Mouse (Mus musculus) heart, embryonic 16.5 days (tissue): Measurements from ENCODE around the gene Fezf2. TPM values are rescaled to one million over a fixed set of nuclear protein-coding genes. Genes with fewer than 3 reads are reported as not detected.

Experiments
- ATAC-seq: fragments of 200-750 bp; cut with Nextera tagmentation; replicated peaks from 2 replicates; pipeline ENCODE4 v1.8.0; 2017; ENCODE audit warnings: moderate number of reproducible peaks; ENCODE audit not compliant: insufficient read depth, low FRiP score; ENCODE audit errors: extremely low read depth
- H3K27ac ChIP-seq: fragments of 300-500 bp; sonication (generic); 2 replicates; pipeline ENCODE4 v1.5.1; 2014; ENCODE audit warnings: mild to moderate bottlenecking, low read length, control low read depth, moderate library complexity
- H3K27me3 ChIP-seq: fragments of 300-500 bp; sonication (generic); 2 replicates; pipeline ENCODE4 v1.6.1; 2014; ENCODE audit warnings: low read length, mixed read lengths; ENCODE audit not compliant: control insufficient read depth, insufficient read depth
- H3K36me3 ChIP-seq: fragments of 300-500 bp; sonication (generic); 2 replicates; pipeline ENCODE4 v1.6.1; 2014; ENCODE audit not compliant: control insufficient read depth, insufficient read depth
- H3K4me1 ChIP-seq: fragments of 300-500 bp; sonication (generic); 2 replicates; pipeline ENCODE4 v1.6.1; 2014; ENCODE audit warnings: low read length, mixed read lengths; ENCODE audit not compliant: control insufficient read depth, insufficient read depth
- H3K4me2 ChIP-seq: fragments of 300-500 bp; sonication (generic); 2 replicates; pipeline ENCODE4 v1.6.1; 2014; ENCODE audit warnings: low read depth, mild to moderate bottlenecking, control low read depth, low read length
- H3K4me3 ChIP-seq: fragments of 300-500 bp; sonication (generic); 2 replicates; pipeline ENCODE4 v1.5.1; 2014; ENCODE audit warnings: mild to moderate bottlenecking, control low read depth, low read length
- H3K9ac ChIP-seq: fragments of 300-500 bp; sonication (generic); 2 replicates; pipeline ENCODE4 v1.6.1; 2014; ENCODE audit warnings: low read length, control low read depth
- H3K9me3 ChIP-seq: fragments of 300-500 bp; sonication (generic); replicated peaks from 2 replicates; pipeline ENCODE4 v1.6.1; 2016; ENCODE audit warnings: low read length; ENCODE audit not compliant: control insufficient read depth
- WGBS: fragments of 180-500 bp; shearing (Covaris S2); extraction: QIAGEN DNeasy Blood & Tissue Kit; methylation state at CpG from one replicate; pipeline ENCODE4 v1.1.7; 2014; 5-methylcytosine and 5-hydroxymethylcytosine counted together
- polyA plus RNA-seq: library from polyadenylated mRNA; unstranded; fragments of >200 nt; fragmentation: Nextera tagmentation; extraction: Ambion mirVana; gene quantifications from 2 replicates; pipeline ENCODE4 v1.2.1, GENCODE M21; 2015

Gene Fezf2
- polyA plus RNA-seq, 1 experiment from 2014 or later, result 0.70 TPM

GRCm38 (mm10) chr14:12344061-12344745 lies 3.8 kb downstream of the Fezf2 start:
- Histone ChIP-seq H3K9me3 (no peaks in the 10 kb centered on the region), H3K27me3 (peaks cover 99% of the 10 kb centered on the region), H3K4me3 (peak overlapping the region; percentile 38), H3K27ac (no peak overlapping the region), H3K9ac (no peak overlapping the region), H3K36me3 (no peaks in the 10 kb centered on the region), H3K4me2 (peak overlapping the region; percentile 50; the same call in 1 of the 2 replicates), H3K4me1 (peaks cover 11% of the 10 kb centered on the region)
- 4% methylated on average over 24 of the region's 24 CpGs for WGBS
- ATAC-seq, result no peak

DNA sequence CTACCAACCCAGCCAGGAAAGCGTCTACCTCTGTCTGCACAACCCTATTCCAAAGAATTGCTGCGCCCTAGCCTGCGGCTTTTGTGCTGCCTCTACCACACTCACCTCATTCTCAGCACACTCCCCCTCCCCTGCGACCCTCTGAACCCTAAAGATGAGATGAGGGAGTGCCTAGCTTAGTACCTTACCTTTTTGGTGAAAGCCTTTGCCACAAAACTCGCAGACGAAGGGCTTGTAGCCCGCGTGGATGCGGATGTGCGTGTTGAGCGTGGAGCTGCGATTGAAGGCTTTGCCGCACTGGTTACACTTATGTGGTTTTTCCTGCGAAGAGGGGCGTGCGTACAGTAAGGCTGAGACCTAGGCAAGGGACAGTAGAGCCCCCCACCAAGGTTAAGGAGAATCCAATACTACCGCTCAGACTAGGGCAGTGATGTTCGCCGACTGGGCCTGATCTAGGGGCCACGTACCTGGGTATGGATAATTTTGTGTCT lies 4.5 kb downstream of the Fezf2 start:
- peaks cover 97% of the 10 kb centered on the region for H3K27me3 ChIP-seq
- no peak overlapping the region for H3K4me2 ChIP-seq
- no peaks in the 10 kb centered on the region for H3K36me3 ChIP-seq
- no peaks in the 10 kb centered on the region for H3K9me3 ChIP-seq
- no peak overlapping the region for H3K4me3 ChIP-seq
- H3K4me1 ChIP-seq, result peaks cover 11% of the 10 kb centered on the region
- no peak overlapping the region for H3K9ac ChIP-seq
- no peak overlapping the region for H3K27ac ChIP-seq
- 3% methylated on average over 20 of the region's 20 CpGs for WGBS
- ATAC-seq, result no peak

DNA sequence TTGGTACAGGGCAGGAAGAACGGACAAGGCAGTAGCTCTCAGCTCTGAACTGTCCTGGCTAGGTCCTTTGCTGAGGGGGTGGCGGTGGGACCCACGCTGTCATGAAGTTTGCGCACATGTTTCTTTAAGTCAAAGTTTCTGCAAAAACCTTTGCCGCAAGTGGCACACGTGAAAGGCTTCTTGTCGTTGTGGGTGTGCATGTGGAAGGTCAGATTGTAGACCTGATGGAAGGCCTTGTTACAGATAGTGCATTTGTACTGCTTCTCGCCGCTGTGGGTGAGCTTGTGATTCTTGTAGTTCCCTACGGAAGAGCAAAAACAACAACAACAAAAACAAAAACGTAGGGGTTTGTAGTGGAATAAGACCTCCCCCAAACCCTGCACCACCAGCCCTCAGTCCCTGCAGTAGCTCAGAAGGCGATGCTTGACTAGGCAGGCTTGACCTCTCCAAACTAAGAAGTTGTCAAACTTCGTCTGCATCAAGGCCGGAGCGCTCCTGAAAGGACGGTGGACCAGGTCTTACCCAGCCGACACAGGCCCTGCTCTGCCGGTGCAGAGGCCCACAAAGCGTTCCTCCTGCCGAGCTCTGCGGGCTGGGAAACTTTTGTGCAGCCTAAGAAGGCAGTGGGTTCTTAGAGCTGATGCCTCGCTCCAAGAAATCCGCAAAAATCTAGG lies 5.4 kb downstream of the Fezf2 start:
- no peaks in the 10 kb centered on the region for H3K9me3 ChIP-seq
- H3K4me1 ChIP-seq, result peaks cover 11% of the 10 kb centered on the region
- H3K9ac ChIP-seq, result no peak overlapping the region
- 3% methylated on average over 23 of the region's 23 CpGs for WGBS
- no peak for ATAC-seq
- H3K27me3 ChIP-seq, result peaks cover 97% of the 10 kb centered on the region
- H3K4me2 ChIP-seq, result no peak overlapping the region
- H3K4me3 ChIP-seq, result no peak overlapping the region
- no peaks in the 10 kb centered on the region for H3K36me3 ChIP-seq
- no peak overlapping the region for H3K27ac ChIP-seq

DNA sequence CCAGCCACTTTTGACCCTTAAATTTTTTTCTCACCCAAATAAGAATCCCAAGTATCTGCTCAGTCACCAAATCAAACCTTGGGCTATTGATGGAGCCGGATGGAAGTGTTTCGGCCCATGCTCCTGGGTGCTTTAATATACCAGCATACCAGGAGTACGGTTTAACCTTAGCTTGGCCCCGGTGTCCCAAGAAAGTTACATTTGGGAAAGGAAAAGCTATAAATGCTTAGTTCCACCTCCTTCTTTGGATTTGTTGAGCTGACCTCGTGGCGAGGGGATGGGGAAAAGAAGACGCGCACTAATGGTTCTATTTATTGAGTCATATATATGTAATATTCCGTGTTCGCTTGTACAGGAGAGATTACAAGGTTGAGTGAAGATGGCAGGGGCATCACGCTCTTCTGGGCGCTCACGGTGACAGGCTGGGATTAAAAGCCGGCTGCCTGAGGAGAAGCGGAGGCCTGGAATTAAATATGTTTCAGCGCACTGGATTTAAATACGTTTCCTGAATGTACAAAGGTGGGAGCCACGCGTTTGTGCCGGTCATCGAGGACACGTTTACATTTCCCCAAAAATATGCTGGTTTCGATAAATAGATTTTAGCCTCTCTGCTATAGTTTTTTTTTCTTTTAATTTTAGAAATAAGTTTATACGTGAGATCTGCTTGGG lies 6.1 kb downstream of the Fezf2 start:
- 5% methylated on average over 24 of the region's 24 CpGs for WGBS
- Histone ChIP-seq H3K36me3 (no peaks in the 10 kb centered on the region), H3K4me1 (peaks cover 11% of the 10 kb centered on the region), H3K4me3 (no peak overlapping the region), H3K27ac (no peak overlapping the region), H3K9me3 (no peaks in the 10 kb centered on the region), H3K4me2 (no peak overlapping the region), H3K27me3 (peaks cover 97% of the 10 kb centered on the region), H3K9ac (no peak overlapping the region)
- no peak for ATAC-seq

- H3K36me3 ChIP-seq, result no peaks in the 10 kb centered on the region
- H3K27me3 ChIP-seq, result peaks cover 96% of the 10 kb centered on the region
- peak overlapping the region; percentile 29 for H3K4me2 ChIP-seq
- peaks cover 11% of the 10 kb centered on the region for H3K4me1 ChIP-seq
- ATAC-seq, result no peak; the same call in 1 of the 2 replicates
- under 1% methylated on average over 42 of the region's 42 CpGs for WGBS
- H3K9ac ChIP-seq, result no peak overlapping the region
- peak overlapping the region; percentile 24 for H3K4me3 ChIP-seq
- H3K9me3 ChIP-seq, result no peaks in the 10 kb centered on the region
- no peak overlapping the region for H3K27ac ChIP-seq
These were observed 6.8 kb downstream of the Fezf2 start for GRCm38 (mm10) chr14:12341075-12341788.

- WGBS, result 1% methylated on average over 19 of the region's 19 CpGs
- Histone ChIP-seq H3K4me1 (peaks cover 8% of the 10 kb centered on the region), H3K4me3 (peak overlapping the region; percentile 34), H3K27ac (no peak overlapping the region), H3K4me2 (peak overlapping the region; percentile 48), H3K27me3 (peaks cover 94% of the 10 kb centered on the region), H3K9ac (no peak overlapping the region), H3K9me3 (no peaks in the 10 kb centered on the region), H3K36me3 (no peaks in the 10 kb centered on the region)
- no peak for ATAC-seq
These were observed 7.5 kb downstream of the Fezf2 start for GRCm38 (mm10) chr14:12340238-12341074.

DNA sequence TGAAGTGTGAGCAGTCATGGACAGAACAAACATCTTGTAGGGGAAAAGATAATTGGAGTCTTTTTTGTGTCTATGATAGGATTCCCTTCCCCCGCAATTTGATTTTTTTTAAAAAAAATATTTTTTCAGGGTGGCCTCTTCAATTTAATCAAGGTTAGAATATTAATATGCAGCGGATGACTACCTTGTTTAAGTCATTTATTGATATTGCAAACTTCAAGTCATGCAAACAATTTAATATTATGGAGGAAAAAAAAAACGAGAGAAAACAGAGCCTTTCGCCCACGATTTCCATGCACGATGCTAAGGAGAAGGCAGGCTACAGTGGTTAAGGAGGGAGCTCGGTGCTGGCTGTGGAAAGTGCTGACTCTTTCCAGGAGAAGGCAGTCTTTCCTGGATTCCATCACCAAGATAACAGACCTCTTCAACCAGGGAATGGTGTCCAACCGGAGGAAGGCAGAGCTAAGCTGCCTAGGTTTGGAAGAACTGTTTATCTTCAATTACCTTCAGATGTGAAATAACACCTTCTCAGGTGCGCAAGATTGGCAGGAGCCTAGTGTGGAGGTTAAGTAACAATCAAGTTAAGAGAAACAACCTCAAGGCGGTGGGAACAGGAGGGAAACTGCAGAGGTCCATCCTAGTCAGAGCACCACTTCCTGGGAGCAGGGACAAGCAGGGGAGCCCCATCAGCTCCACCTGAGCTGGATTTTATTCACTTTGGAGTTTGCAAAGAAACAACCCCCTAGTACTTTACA lies 9.0 kb downstream of the Fezf2 start:
- peaks cover 8% of the 10 kb centered on the region for H3K4me1 ChIP-seq
- no peak overlapping the region for H3K4me2 ChIP-seq
- 3% methylated on average over 10 of the region's 10 CpGs for whole genome bisulfite sequencing

More for the DNA sequence above, 9.0 kb downstream of the Fezf2 start:
- no peak overlapping the region for H3K4me3 ChIP-seq
- no peaks in the 10 kb centered on the region for H3K36me3 ChIP-seq
- H3K9me3 ChIP-seq, result no peaks in the 10 kb centered on the region
- peaks cover 92% of the 10 kb centered on the region for H3K27me3 ChIP-seq
- H3K27ac ChIP-seq, result no peak overlapping the region
- no peak overlapping the region for H3K9ac ChIP-seq
- ATAC-seq, result no peak
